Mouse (Mus musculus): ENCODE data around the gene Dusp22. TPM values are rescaled to one million over a fixed set of nuclear protein-coding genes. Genes with fewer than 3 reads are reported as not detected.

Dusp22 gene
- polyA plus RNA-seq, 1 experiment from 2014 or later, result 16.2 TPM

GRCm38 (mm10) chr13:30653051-30653450, 6.7 kb upstream of the Dusp22 start:
- 71% methylated on average over 4 of the region's 4 CpGs for WGBS
- DNase-seq (ENCODE audit: low spot score), result no peak

DNA sequence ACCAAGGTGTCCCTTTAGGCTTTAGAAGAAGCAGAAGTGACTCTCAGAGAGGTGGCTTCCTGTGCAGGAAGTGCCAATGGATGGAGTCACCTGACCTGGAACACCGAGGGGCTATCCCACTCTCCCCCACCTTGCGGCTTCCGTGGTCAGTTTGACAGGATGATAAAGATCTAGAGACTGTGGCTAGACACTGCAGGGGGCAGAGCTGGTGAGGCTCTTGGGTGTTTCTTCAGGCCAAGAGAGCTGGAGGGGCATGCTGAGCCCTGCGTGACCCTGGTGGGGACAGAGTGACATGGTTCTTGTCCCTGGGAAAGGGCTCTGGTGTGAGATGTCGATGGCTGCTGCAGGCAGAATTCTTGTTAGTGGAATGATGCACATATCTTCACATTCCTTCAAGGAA, 5.3 kb upstream of the Dusp22 start:
- Histone ChIP-seq H3K27me3 (ENCODE audit: low read depth, poor library complexity, severe bottlenecking) (no peaks in the 10 kb centered on the region), H3K4me3 (no peak overlapping the region), H3K4me1 (peaks cover 2% of the 10 kb centered on the region; the same call in 1 of the 2 replicates), H3K36me3 (no peaks in the 10 kb centered on the region), H3K9me3 (replicated peaks) (no peaks in the 10 kb centered on the region), H3K27ac (replicated peaks) (no peak overlapping the region)
- no peak for DNase-seq (ENCODE audit: low spot score)
- 76% methylated on average over 5 of the region's 5 CpGs for WGBS

More at GRCm38 (mm10) chr13:30653051-30653450, 6.7 kb upstream of the Dusp22 start:
- no peak overlapping the region for H3K4me3 ChIP-seq
- no peaks in the 10 kb centered on the region for H3K27me3 ChIP-seq (ENCODE audit: low read depth, poor library complexity, severe bottlenecking)
- H3K4me1 ChIP-seq, result no peaks in the 10 kb centered on the region
- H3K27ac ChIP-seq (replicated peaks), result no peak overlapping the region
- H3K36me3 ChIP-seq, result no peaks in the 10 kb centered on the region
- H3K9me3 ChIP-seq (replicated peaks), result no peaks in the 10 kb centered on the region

GRCm38 (mm10) chr13:30656909-30657308, 2.9 kb upstream of the Dusp22 start:
- no peaks in the 10 kb centered on the region for H3K9me3 ChIP-seq (replicated peaks)
- WGBS, result 77% methylated on average over 5 of the region's 5 CpGs

DNA sequence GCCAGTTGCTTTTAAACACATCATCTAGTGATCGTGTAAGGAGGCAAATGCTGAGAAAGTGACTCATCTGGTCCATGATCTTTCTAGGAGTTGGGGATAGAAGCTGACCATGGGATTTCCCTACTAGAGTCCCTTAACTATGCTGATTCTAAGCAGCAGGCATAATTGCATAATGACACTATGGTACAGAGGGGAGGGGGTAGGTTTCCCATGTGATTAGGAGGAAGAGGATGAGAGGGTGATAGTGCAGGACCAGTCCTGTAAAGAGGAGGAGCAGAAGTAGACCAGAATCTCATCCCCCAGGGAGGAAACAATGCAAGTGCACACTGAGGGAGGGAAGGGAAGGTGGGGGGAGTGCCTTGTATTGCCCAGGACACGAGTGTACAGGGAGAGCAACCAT, 2.0 kb upstream of the Dusp22 start:
- 69% methylated on average over 2 of the region's 2 CpGs for WGBS
- Histone ChIP-seq H3K36me3 (no peaks in the 10 kb centered on the region), H3K4me3 (no peak overlapping the region), H3K9me3 (replicated peaks) (no peaks in the 10 kb centered on the region), H3K27ac (replicated peaks) (no peak overlapping the region), H3K4me1 (peaks cover 15% of the 10 kb centered on the region), H3K27me3 (ENCODE audit: low read depth, poor library complexity, severe bottlenecking) (no peaks in the 10 kb centered on the region)
- no peak for DNase-seq (ENCODE audit: low spot score)

More at GRCm38 (mm10) chr13:30656909-30657308, 2.9 kb upstream of the Dusp22 start:
- Histone ChIP-seq H3K27ac (replicated peaks) (no peak overlapping the region), H3K4me3 (no peak overlapping the region), H3K27me3 (ENCODE audit: low read depth, poor library complexity, severe bottlenecking) (no peaks in the 10 kb centered on the region), H3K36me3 (no peaks in the 10 kb centered on the region), H3K4me1 (peaks cover 15% of the 10 kb centered on the region)
- no peak for DNase-seq (ENCODE audit: low spot score)

DNA sequence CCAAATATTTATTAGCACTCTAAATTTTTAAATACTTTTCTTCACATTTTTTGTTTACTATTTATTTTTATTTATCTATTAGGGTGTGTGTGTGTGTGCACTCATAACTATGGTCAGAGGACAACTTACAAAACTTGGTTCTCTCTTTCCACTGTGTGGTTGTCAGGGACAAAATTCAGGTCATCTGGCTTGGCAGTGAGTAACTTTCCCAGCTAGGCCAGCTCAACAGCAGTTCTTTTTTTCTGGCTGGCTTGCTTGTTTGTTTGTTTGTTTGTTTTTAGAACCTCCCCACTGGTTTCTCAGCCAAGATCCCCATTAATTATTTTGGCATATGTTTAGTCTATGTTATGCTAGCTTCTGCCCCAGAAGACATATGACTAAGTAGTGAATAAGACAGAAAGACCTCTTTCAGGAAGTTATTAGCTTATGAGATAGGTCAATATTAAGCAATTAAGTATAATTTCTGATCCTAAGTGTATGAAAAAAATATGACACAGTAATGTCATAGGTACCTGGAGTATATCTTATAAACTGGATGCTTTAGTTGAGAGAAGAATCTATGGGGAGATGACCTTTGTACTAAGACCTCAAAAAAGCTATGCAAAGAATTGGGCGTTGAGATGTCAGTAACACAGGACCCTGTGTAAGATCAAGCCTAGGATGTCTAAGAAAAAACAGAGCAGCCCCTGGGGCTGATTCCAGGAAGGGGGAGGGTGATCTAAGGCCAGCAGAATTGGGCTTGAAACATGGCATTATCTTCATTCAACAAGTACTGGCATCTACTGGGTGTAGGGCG, 1.4 kb upstream of the Dusp22 start:
- WGBS, result 88% methylated on average over 2 of the region's 2 CpGs
- H3K27me3 ChIP-seq (ENCODE audit: low read depth, poor library complexity, severe bottlenecking), result no peaks in the 10 kb centered on the region
- no peak for DNase-seq (ENCODE audit: low spot score)
- no peak overlapping the region for H3K27ac ChIP-seq (replicated peaks)
- peaks cover 15% of the 10 kb centered on the region for H3K4me1 ChIP-seq
- no peak overlapping the region for H3K4me3 ChIP-seq
- no peaks in the 10 kb centered on the region for H3K36me3 ChIP-seq
- no peaks in the 10 kb centered on the region for H3K9me3 ChIP-seq (replicated peaks)

- Histone ChIP-seq H3K36me3 (no peaks in the 10 kb centered on the region), H3K4me1 (peaks cover 5% of the 10 kb centered on the region), H3K27me3 (ENCODE audit: low read depth, poor library complexity, severe bottlenecking) (no peaks in the 10 kb centered on the region), H3K9me3 (replicated peaks) (no peaks in the 10 kb centered on the region), H3K4me3 (no peak overlapping the region), H3K27ac (replicated peaks) (no peak overlapping the region)
- WGBS, result 92% methylated on average over 8 of the region's 8 CpGs
- DNase-seq (ENCODE audit: low spot score), result no peak
Measured at GRCm38 (mm10) chr13:30665261-30665660, 5.5 kb downstream of the Dusp22 start.

GRCm38 (mm10) chr13:30666537-30666936, 6.7 kb downstream of the Dusp22 start:
- Histone ChIP-seq H3K4me1 (no peaks in the 10 kb centered on the region), H3K9me3 (replicated peaks) (no peaks in the 10 kb centered on the region), H3K27me3 (ENCODE audit: low read depth, poor library complexity, severe bottlenecking) (no peaks in the 10 kb centered on the region), H3K36me3 (no peaks in the 10 kb centered on the region), H3K27ac (replicated peaks) (no peak overlapping the region), H3K4me3 (no peak overlapping the region)
- no peak for DNase-seq (ENCODE audit: low spot score)
- WGBS, result 95% methylated on average over 10 of the region's 10 CpGs

DNA sequence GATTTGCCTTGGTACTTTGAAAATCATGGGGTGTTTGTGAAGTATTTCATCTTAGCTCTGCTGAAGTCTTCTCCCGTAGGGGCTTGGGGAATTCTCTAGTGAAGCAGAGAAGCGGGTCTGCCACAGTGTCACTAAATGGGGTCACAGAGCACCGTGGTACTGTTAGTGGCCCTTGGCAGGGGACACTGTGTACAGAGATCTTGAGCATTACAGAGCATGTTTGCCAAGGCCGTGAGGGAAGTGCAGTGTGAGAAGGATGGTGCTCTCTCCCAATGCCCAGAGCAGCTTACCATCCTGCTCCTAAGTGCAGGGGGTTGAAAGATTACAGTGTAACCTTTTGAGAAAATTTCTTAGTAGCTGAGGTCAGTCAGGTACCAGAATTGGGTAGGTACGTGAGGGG, 8.5 kb downstream of the Dusp22 start:
- Histone ChIP-seq H3K27ac (replicated peaks) (no peak overlapping the region), H3K36me3 (no peaks in the 10 kb centered on the region)

DNA sequence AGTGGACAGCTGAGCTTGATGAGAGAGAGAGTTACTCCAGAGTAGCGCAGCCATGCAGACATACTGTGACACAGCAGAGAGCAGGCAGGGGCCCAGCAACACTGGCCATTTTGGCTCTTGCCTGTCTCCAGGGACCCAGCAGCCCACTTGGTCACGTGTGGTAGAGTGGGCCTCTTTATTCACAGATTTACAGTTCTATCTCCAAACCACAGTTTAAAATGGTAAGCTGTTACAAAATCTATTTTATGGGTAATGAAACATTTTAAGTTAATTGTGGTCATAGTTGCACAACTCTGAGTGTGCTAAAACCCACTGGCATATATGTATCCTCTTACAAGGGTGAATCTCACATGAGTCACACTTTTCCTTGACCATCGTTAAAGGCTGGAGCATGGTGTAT, 9.5 kb downstream of the Dusp22 start:
- H3K27me3 ChIP-seq (ENCODE audit: low read depth, poor library complexity, severe bottlenecking), result no peaks in the 10 kb centered on the region
- no peak for DNase-seq (ENCODE audit: low spot score)
- no peaks in the 10 kb centered on the region for H3K4me1 ChIP-seq
- H3K27ac ChIP-seq (replicated peaks), result no peak overlapping the region
- no peaks in the 10 kb centered on the region for H3K9me3 ChIP-seq (replicated peaks)
- H3K36me3 ChIP-seq, result no peaks in the 10 kb centered on the region
- WGBS, result 89% methylated on average over 3 of the region's 3 CpGs
- no peak overlapping the region for H3K4me3 ChIP-seq

More for the DNA sequence above, 8.5 kb downstream of the Dusp22 start:
- Histone ChIP-seq H3K9me3 (replicated peaks) (no peaks in the 10 kb centered on the region), H3K27me3 (ENCODE audit: low read depth, poor library complexity, severe bottlenecking) (no peaks in the 10 kb centered on the region), H3K4me3 (no peak overlapping the region), H3K4me1 (no peaks in the 10 kb centered on the region)
- no peak for DNase-seq (ENCODE audit: low spot score)
- 91% methylated on average over 5 of the region's 5 CpGs for WGBS

DNA sequence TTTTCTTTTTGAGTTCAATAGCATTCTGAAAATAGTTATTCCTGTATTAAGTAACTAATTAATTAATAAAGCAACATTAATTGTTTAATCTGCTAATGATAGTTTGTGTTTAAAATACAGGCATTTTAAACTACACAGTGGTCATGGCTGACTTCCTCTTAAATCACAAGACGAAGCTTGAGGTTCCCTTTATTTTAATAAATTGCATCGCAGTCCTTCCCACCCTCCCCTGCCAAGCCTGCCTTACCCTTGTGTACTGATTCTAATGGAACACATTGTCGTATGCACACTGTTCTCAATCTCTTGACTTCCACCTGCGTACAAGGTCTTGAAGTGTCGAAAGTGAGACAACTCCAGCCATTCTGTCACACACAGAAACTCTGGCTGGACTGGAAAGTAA, 14.1 kb downstream of the Dusp22 start:
- no peak overlapping the region for H3K27ac ChIP-seq (replicated peaks)
- H3K36me3 ChIP-seq, result no peaks in the 10 kb centered on the region
- H3K9me3 ChIP-seq (replicated peaks), result no peaks in the 10 kb centered on the region
- no peak for DNase-seq (ENCODE audit: low spot score)
- no peaks in the 10 kb centered on the region for H3K4me1 ChIP-seq
- no peaks in the 10 kb centered on the region for H3K27me3 ChIP-seq (ENCODE audit: low read depth, poor library complexity, severe bottlenecking)
- 92% methylated on average over 5 of the region's 5 CpGs for WGBS
- no peak overlapping the region for H3K4me3 ChIP-seq

DNA sequence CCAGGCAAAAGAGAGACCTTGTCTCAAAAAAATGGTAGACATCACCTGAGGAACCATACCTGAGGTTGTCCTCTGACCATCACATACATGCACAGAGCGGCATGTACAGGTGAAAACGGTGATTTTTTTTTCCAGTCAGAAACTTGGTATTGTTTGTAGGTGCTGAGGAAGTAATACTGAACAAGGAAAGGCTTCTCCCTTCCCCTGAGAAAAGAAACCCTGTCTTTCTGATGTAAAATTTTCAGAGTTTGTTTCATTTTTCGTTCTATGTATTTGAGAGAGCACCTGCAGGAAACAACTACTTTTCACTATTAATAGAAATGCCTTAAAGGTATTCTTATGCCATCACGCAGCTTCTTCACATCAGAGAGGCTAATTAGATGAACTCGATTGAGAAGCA, 19.0 kb downstream of the Dusp22 start:
- 87% methylated on average over 5 of the region's 5 CpGs for WGBS
- no peak for DNase-seq (ENCODE audit: low spot score)
- Histone ChIP-seq H3K36me3 (no peaks in the 10 kb centered on the region), H3K27ac (replicated peaks) (no peak overlapping the region), H3K4me3 (no peak overlapping the region), H3K27me3 (ENCODE audit: low read depth, poor library complexity, severe bottlenecking) (no peaks in the 10 kb centered on the region), H3K9me3 (replicated peaks) (no peaks in the 10 kb centered on the region), H3K4me1 (no peaks in the 10 kb centered on the region)

- H3K9me3 ChIP-seq (replicated peaks), result no peaks in the 10 kb centered on the region
- no peak overlapping the region for H3K4me3 ChIP-seq
- H3K4me1 ChIP-seq, result no peaks in the 10 kb centered on the region
- H3K27ac ChIP-seq (replicated peaks), result no peak overlapping the region
- WGBS, result 69% methylated on average over 4 of the region's 4 CpGs
- no peak for DNase-seq (ENCODE audit: low spot score)
- no peaks in the 10 kb centered on the region for H3K27me3 ChIP-seq (ENCODE audit: low read depth, poor library complexity, severe bottlenecking)
- H3K36me3 ChIP-seq, result no peaks in the 10 kb centered on the region
Measured at GRCm38 (mm10) chr13:30681866-30682265, 22.1 kb downstream of the Dusp22 start.

DNA sequence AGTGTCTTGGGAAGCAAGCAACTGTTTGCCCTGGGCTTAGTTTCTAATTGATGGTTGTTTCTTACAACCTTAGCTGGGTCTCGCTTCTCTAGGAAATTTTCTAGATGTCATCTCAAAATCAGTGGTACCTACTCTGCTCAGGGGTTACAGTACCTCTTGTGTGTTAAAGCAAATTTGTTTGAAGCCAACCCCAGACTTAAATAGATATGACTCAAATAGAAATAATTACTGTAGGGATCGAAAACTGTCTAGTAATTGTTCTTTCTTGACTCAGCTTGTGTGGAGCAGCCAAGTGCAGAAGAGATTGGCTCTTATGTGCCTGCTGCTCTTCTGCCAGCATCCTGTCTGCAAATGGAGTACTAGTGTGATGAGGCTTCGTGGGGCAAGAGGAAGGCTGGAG, 22.5 kb downstream of the Dusp22 start:
- no peaks in the 10 kb centered on the region for H3K27me3 ChIP-seq (ENCODE audit: low read depth, poor library complexity, severe bottlenecking)
- H3K27ac ChIP-seq (replicated peaks), result no peak overlapping the region
- 87% methylated on average over 3 of the region's 3 CpGs for WGBS
- no peaks in the 10 kb centered on the region for H3K36me3 ChIP-seq
- no peak for DNase-seq (ENCODE audit: low spot score)
- no peaks in the 10 kb centered on the region for H3K4me1 ChIP-seq
- no peaks in the 10 kb centered on the region for H3K9me3 ChIP-seq (replicated peaks)
- H3K4me3 ChIP-seq, result no peak overlapping the region

Data from midbrain, embryonic 10.5 days (tissue).